7 mouse cellular contexts compared by ENCODE assay signal in the genomic region with DNA sequence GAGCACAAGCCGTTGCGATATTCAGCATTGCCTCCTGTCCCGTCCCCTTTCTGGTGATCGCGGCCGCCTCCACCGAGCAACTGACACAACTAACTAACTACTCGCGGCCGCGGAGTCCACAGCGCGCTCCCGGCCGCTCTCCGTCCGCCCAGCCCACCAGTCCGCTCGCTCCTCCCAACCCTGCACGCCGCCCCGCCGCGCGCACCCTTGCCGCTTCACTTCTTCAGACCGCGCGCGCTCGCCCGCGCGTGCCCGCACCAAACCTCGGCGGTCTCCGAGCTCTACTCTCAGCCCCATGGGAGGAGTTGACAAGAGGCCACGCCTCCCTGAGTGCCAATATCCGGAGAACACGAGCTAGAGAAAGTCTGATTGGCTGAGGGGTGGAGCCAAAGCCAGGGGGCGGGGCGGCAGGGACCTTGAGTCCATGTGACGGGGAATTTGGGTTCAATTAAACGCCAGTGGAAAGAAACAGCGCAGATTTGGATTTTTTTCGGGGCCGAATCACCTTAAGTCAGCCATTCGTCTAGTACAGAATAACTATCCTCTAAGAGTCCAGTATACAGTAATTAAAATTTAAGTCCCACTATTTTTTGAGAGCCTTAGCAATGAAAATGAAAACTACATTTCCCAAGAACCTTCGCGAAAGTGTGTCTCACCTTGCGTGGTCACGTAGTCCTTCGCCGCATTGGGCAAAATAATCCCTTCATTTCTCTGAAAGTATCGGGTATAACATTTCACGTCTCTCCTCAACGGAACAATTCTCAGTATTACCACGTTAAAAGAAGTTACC. TPM values are rescaled to one million over a fixed set of nuclear protein-coding genes. Genes with fewer than 3 reads are reported as not detected.
DNase-seq lines count a peak whose midpoint lies in the region; ATAC-seq lines count a peak whose summit lies in the region.

A gene (minus strand): TSS at position 120 of the 790 bp plus-strand sequence.
A gene (plus strand): TSS at position 662 of the 790 bp plus-strand sequence.

- H3K36me3 ChIP-seq in embryonic facial prominence, embryonic 11.5 days (replicated peaks; ENCODE audit: control insufficient read depth, insufficient read depth, low read depth, low read length): no peaks in the 10 kb centered on the region
- no peaks in the 10 kb centered on the region for H3K36me3 ChIP-seq in limb, embryonic 10.5 days
- H3K36me3 ChIP-seq in midbrain, embryonic 13.5 days: no peaks in the 10 kb centered on the region

- H3K9ac ChIP-seq in embryonic facial prominence, embryonic 11.5 days (replicated peaks; ENCODE audit: low read length): peak within 1 kb of the TSS; percentile 72
- peak within 1 kb of the TSS; percentile 77 for H3K9ac ChIP-seq in midbrain, embryonic 13.5 days (replicated peaks)

- ATAC-seq in embryonic facial prominence, embryonic 11.5 days (replicated peaks; ENCODE audit: insufficient number of reproducible peaks, low FRiP score, low TSS enrichment, low read depth): peak; percentile 93
- ATAC-seq in granulocyte monocyte progenitor cell, adult 5-6 weeks (replicated peaks; ENCODE audit: poor library complexity, severe bottlenecking): peak; percentile 83
- peak; percentile 94 for ATAC-seq in midbrain, embryonic 13.5 days

- DNase-seq in adrenal gland, postnatal 14 days: peak; percentile 100
- peak; percentile 100 for DNase-seq in embryonic facial prominence, embryonic 11.5 days (ENCODE audit: low spot score)
- peak; percentile 100 for DNase-seq in kidney, adult 11 months
- DNase-seq in limb, embryonic 10.5 days (ENCODE audit: low spot score): peak; percentile 99
- DNase-seq in spleen, adult 12 weeks (ENCODE audit: low spot score): peak; percentile 100

- peak within 1 kb of the TSS; percentile 65 for H3K4me2 ChIP-seq in embryonic facial prominence, embryonic 11.5 days (ENCODE audit: low read depth, low read length)
- H3K4me2 ChIP-seq in midbrain, embryonic 13.5 days (replicated peaks): peak within 1 kb of the TSS; percentile 82

- peak within 1 kb of the TSS; percentile 88 for H3K27ac ChIP-seq in embryonic facial prominence, embryonic 11.5 days (replicated peaks; ENCODE audit: low read depth, low read length)
- peak within 1 kb of the TSS; percentile 95 for H3K27ac ChIP-seq in limb, embryonic 10.5 days
- H3K27ac ChIP-seq in midbrain, embryonic 13.5 days: peak within 1 kb of the TSS; percentile 93

- no peaks in the 10 kb centered on the region for H3K27me3 ChIP-seq in embryonic facial prominence, embryonic 11.5 days (ENCODE audit: control insufficient read depth, insufficient read depth, low read length)
- H3K27me3 ChIP-seq in limb, embryonic 10.5 days (ENCODE audit: low read depth, poor library complexity, severe bottlenecking): no peaks in the 10 kb centered on the region
- H3K27me3 ChIP-seq in midbrain, embryonic 13.5 days: no peaks in the 10 kb centered on the region

- no peaks in the 10 kb centered on the region for H3K4me1 ChIP-seq in embryonic facial prominence, embryonic 11.5 days (ENCODE audit: control insufficient read depth, insufficient read depth, low read length)
- H3K4me1 ChIP-seq in limb, embryonic 10.5 days: peaks cover 21% of the 10 kb centered on the region
- H3K4me1 ChIP-seq in midbrain, embryonic 13.5 days (replicated peaks): peaks cover 49% of the 10 kb centered on the region

- WGBS in embryonic facial prominence, embryonic 11.5 days: under 1% methylated on average over 41 of the region's 59 CpGs
- under 1% methylated on average over 59 of the region's 59 CpGs for WGBS in limb, embryonic 10.5 days
- WGBS in midbrain, embryonic 13.5 days: under 1% methylated on average over 59 of the region's 59 CpGs

- no peaks in the 10 kb centered on the region for H3K9me3 ChIP-seq in embryonic facial prominence, embryonic 11.5 days (replicated peaks; ENCODE audit: control insufficient read depth, low read length)
- H3K9me3 ChIP-seq in limb, embryonic 10.5 days (replicated peaks): no peaks in the 10 kb centered on the region
- H3K9me3 ChIP-seq in midbrain, embryonic 13.5 days: no peaks in the 10 kb centered on the region

- H3K4me3 ChIP-seq in embryonic facial prominence, embryonic 11.5 days (ENCODE audit: low read depth, low read length): peak within 1 kb of the TSS; percentile 77
- H3K4me3 ChIP-seq in limb, embryonic 10.5 days: peak within 1 kb of the TSS; percentile 81
- H3K4me3 ChIP-seq in midbrain, embryonic 13.5 days (replicated peaks): peak within 1 kb of the TSS; percentile 75

RNA-seq across cellular contexts. Expression of the first gene that starts in this region (rescaled TPM):
- 45.1 and 52.2 TPM in 2 replicates for total RNA-seq in adrenal gland, postnatal 14 days (2021)
- 7.9 and 8.8 TPM in 2 replicates for polyA plus RNA-seq in embryonic facial prominence, embryonic 11.5 days (2014; fragmentation: Nextera tagmentation; extraction: Ambion mirVana)
- total RNA-seq in granulocyte monocyte progenitor cell, adult 5-6 weeks (2014; fragmentation: Nextera tagmentation): 16.0 and 25.3 TPM in 2 replicates
- total RNA-seq in granulocyte monocyte progenitor cell, adult 5-6 weeks (2017): 8.8 and 11.6 TPM in 2 replicates
- polyA plus RNA-seq in limb, embryonic 10.5 days (2016; fragmentation: Nextera tagmentation; extraction: Ambion mirVana): 5.3 and 6.1 TPM in 2 replicates
- polyA plus RNA-seq in midbrain, embryonic 13.5 days (2015; fragmentation: Nextera tagmentation; extraction: Ambion mirVana): 2.5 and 3.4 TPM in 2 replicates

RNA-seq across cellular contexts. Expression of the second gene that starts in this region (rescaled TPM):
- total RNA-seq in adrenal gland, postnatal 14 days (2021): 33.3 and 37.3 TPM in 2 replicates
- polyA plus RNA-seq in embryonic facial prominence, embryonic 11.5 days (2014; fragmentation: Nextera tagmentation; extraction: Ambion mirVana): 59.2 and 64.0 TPM in 2 replicates
- total RNA-seq in granulocyte monocyte progenitor cell, adult 5-6 weeks (2014; fragmentation: Nextera tagmentation): 19.6 and 29.8 TPM in 2 replicates
- total RNA-seq in granulocyte monocyte progenitor cell, adult 5-6 weeks (2017): 15.7 and 20.3 TPM in 2 replicates
- polyA plus RNA-seq in limb, embryonic 10.5 days (2016; fragmentation: Nextera tagmentation; extraction: Ambion mirVana): 56.2 and 67.5 TPM in 2 replicates
- polyA plus RNA-seq in midbrain, embryonic 13.5 days (2015; fragmentation: Nextera tagmentation; extraction: Ambion mirVana): 88.1 and 92.2 TPM in 2 replicates

Comparison
In these comparisons a context has a peak if more than half of its experiments do, and no peak if none do; other contexts are left out.
1. Peak in every context shown above with its lines: DNase-seq, ATAC-seq, H3K4me3 ChIP-seq and H3K27ac ChIP-seq.